Mouse (Mus musculus): ENCODE data around the gene Trim60.
A peak's percentile ranks its signal among the peaks of the same experiment; 100 is the strongest.
"Not testable (repeated sequence)": the region's sequence is repeated elsewhere in the genome, so short reads cannot be mapped to it uniquely, and the experiment has no call there.

Gene Trim60

DNA sequence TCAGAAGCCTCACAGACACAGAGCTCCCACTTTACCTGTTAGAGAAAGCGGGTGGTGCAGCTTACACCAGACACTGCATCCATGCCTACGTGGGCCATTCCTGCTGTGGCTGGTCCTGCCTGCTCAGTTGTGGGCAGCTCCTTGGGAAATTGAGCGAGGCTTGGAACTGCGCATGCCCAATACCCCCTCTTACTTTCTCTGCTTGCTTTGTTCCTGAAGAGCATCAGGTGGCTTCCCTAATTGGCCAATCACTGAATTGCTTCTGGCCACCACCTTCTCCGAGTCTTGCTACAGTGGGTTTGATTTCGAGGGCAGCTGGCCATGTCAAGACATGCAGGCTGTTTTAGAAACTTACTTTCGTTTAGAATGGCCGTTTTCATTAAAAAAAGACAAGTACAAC, at the start of gene Trim60, which contains the start of gene Trim61:
TSS of gene Trim60 (minus strand) at position 162 of the 400 bp plus-strand sequence.
TSS of gene Trim61 (minus strand) at position 101 of the 400 bp plus-strand sequence.
- no peak for DNase-seq

GRCm38 (mm10) chr8:65067694-65068472, 49.5 kb upstream of the Trim60 start:
- DNase-seq: no peak

DNA sequence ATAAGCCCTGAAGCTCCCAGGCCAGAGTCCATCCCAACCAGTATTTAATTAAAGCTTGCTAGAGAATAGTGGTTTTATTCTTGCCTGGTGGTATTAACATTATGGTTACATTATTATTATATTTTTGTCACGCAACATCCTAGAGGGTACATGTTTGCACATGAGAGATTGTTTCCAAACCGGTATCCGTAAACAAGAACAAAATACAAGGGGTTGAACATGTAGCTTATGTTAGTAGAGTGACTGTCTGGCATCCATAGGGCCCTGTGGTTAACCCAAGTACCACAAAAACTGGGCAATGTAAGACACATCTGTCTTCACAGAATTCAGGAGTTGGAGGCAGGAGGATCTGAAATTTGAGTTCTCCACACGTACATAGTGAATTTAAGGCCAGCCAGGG, 48.6 kb upstream of the Trim60 start:
- no peak for DNase-seq

DNA sequence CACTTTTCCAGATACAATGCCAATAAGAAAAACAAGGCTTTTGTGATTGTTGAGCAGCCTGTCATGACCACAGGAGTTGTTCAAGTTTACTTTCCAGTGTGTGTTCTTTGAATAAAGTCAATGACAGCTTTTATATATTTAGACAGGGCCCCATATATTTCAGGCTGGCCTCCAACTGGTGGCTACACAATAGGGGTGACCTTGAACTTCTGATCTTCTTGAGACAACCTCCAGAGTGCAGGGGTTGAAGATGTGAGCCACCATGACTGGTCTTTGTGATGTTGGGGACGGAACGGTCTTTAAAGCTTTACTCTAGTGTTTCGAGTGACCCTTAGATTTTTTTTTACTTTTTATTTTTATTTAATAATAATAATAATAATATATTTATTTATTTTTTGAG, 47.2 kb upstream of the Trim60 start:
- DNase-seq: no peak

DNA sequence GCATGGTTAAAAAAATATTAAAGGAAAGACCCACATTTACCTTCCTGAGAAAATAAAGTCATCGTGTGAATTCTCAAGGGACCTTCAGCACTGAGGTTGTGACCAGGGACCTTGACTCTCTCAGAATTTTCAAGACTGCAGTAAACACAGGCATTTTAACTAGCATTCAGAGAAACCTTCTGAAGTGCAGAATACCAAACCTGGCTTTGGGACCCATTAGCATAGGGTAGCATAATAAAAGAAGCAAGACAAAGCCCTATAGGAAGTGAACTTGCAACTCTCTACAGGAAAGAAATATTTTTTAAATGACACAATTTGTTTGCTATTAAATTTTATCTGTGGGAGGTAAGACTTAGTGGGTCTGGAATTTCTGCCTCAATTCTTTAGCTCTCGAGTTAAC, 45.7 kb upstream of the Trim60 start:
- DNase-seq: no peak

- DNase-seq: no peak
These were observed 43.8 kb upstream of the Trim60 start for GRCm38 (mm10) chr8:65062195-65062594.

- no peak for DNase-seq
These were observed 38.3 kb upstream of the Trim60 start for GRCm38 (mm10) chr8:65056722-65057121.

DNA sequence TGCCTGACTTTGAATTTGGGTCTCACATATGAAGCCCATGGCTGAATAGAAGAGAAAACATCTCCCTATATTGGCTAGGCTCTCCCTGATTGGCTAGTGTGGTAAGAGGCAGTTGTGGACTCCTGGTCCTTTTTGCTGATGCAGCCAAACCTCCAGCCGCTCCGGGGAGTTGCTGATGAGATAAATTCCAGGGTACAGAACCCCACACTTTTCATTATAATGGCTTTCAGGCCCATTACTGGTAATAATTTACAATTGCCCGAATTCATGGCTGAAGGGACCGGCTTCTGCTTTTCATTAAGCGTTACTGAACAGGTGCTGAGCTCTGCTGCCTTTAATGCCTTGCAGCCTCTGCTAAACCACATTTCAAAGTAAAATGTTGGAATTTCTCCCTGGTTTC, 35.6 kb upstream of the Trim60 start:
- DNase-seq: no peak

DNA sequence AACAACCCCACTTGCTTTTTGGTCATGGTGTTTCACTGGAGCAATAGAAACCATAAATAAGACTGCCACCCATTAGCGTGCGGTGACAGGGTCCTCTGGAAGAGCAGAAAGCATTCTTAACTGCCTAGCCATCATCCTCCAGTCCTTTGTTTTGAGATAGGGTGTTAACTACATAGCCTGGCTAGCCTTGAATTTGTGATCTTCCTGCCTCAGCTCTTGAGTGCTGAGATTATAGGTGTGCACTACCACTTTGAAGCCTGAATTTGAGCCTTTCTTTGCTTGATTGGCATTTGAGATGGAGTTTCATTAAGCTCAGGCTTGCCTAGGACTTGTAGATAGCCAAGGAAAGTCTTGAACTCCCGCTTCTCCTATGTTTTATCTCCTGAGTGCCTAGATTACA, 35.2 kb upstream of the Trim60 start:
- no peak for DNase-seq

DNA sequence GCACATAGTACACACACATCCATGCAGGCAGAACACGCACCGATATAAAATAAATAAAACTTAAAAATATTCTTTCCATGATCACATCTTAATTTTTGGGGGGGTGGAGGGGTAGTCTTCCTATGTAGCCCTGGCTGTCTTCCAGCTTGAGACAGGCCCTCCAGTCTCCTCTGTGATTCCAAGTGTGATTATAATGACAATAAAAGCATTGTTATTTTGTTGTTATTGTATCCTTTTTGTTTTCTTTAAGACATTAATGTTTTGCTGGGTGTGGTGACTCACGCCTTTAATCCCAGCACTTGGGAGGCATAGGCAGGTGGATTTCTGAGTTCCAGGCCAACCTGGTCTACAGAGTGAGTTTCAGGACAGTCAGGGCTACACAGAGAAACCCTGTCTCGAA, 29.4 kb upstream of the Trim60 start:
- no peak for DNase-seq

GRCm38 (mm10) chr8:65047193-65047592, 28.8 kb upstream of the Trim60 start:
- DNase-seq: no peak

- no peak for DNase-seq
These were observed 28.2 kb upstream of the Trim60 start for GRCm38 (mm10) chr8:65046565-65046964.

GRCm38 (mm10) chr8:65037117-65037533, 18.7 kb upstream of the Trim60 start, which contains the start of gene Apela:
Apela (minus strand) TSS chr8:65037336.
- DNase-seq: no peak

- DNase-seq: no peak
These were observed 15.8 kb upstream of the Trim60 start for GRCm38 (mm10) chr8:65034136-65034535.

- no peak for DNase-seq
These were observed 14.7 kb upstream of the Trim60 start for GRCm38 (mm10) chr8:65033056-65033455.

- DNase-seq: no peak
These were observed 13.7 kb upstream of the Trim60 start for GRCm38 (mm10) chr8:65032107-65032506.

DNA sequence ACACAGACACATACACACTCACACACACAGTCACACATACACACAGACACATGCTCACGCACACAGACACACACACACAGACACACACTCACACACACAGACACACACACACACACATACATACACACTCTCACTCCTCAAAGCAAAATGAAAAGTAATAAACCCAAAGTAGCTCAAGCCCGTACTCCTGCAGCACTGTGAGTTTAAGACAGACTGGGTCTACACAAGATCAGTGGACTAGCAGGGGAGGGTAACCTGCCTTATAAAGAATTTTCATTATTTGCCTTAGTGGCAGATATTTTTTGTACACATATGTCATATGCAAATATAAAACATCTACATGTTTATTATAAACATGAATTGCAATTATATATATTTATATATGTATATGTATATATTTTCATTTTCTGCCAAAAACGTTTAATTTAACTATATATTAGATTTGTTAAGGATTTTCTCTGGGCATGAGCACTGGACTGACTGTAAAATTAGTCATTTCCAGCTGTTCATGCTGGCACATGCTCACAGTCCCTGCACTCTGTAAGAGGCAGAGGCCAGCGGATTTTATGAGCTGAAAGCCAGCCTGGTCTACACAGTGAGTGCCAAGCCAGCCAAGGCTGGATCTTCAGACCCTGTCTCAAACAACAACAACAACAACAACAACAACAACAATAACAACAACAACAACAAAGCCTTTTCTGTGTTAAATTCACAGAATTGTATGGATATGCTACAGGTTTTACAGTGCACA, 12.5 kb upstream of the Trim60 start:
- no peak for DNase-seq

- DNase-seq: no peak
These were observed 11.4 kb upstream of the Trim60 start for GRCm38 (mm10) chr8:65029776-65030175.

DNA sequence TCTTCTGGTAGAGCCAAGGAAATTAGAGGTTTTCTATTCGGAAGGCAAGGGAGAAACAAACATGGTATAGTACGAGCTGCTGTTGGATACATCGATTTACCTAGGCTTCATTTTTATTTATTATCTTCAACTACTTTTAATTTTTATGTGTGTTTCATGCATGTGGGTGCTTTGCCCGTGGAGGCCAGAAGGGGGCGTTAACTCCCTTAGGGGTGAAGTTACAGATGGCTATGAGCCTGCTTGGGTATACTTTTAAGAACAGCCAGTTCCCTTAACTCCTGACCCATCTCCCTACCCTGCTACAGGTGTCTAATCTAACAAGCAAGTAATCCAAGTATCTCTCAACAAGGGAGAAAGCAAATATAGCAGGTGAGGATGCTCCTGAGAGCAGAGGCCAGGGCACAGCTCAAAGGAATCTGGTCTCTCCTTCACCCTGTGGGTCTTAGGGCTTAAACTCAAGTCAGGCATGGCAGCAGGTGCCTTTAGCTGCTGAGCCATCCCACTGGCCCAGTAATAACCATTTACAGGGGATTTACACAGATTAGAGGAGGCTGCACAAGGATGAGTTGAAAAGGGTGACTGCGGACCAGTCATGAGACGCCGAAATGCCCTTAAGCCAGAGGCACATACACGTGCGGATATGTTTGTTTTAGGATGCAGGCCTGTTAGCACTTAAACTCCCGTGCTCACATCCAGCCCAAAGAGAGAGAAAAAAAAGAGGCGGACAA, 10.7 kb upstream of the Trim60 start:
- no peak for DNase-seq

- DNase-seq: peak; percentile 61 to 66
These were observed 4.1 kb upstream of the Trim60 start for GRCm38 (mm10) chr8:65022485-65022884.

GRCm38 (mm10) chr8:65007616-65008015, 10.8 kb downstream of the Trim60 start:
- DNase-seq: not testable (repeated sequence)

- no peak for DNase-seq
These were observed 19.5 kb downstream of the Trim60 start for GRCm38 (mm10) chr8:64998806-64999365.

GRCm38 (mm10) chr8:64987731-64988130, 30.7 kb downstream of the Trim60 start, which contains the start of gene Trim75:
Trim75 (minus strand) TSS chr8:64987831.
- no peak for DNase-seq
